Mouse (Mus musculus) MEL (cell line): Measurements from ENCODE around the gene Grhl3.
A peak's percentile ranks its signal among the peaks of the same experiment; 100 is the strongest.

Source experiments
- CTCF ChIP-seq, 3 experiments: IDR thresholded peaks in 2 of 3; conservative IDR thresholded peaks in 1 of 3; 2 replicates each; pipeline ENCODE4 v1.5.1; 2011 to 2012; ENCODE audit warnings: low read length in 3 of 3, low read depth in 2 of 3, mild to moderate bottlenecking in 2 of 3, improper control_type of control experiment in 1 of 3, inconsistent platforms in 1 of 3, mixed read lengths in 1 of 3, moderate library complexity in 1 of 3; ENCODE audit not compliant: control insufficient read depth in 1 of 3, insufficient read depth in 1 of 3, poor library complexity in 1 of 3, severe bottlenecking in 1 of 3
- GABPA ChIP-seq: IDR thresholded peaks from 2 replicates; pipeline ENCODE4 v1.6.1; 2012; ENCODE audit warnings: low read depth, mild to moderate bottlenecking, inconsistent platforms, low read length, improper control_type of control experiment, moderate library complexity
- HCFC1 ChIP-seq: IDR thresholded peaks from 2 replicates; pipeline ENCODE4 v1.6.1; 2012; ENCODE audit warnings: low read depth, mild to moderate bottlenecking, inconsistent platforms, low read length, improper control_type of control experiment, moderate library complexity
- MXI1 ChIP-seq: IDR thresholded peaks from 2 replicates; pipeline ENCODE4 v1.6.1; 2011; ENCODE audit warnings: mild to moderate bottlenecking, low read depth, low read length, improper control_type of control experiment
- POLR2A ChIP-seq, 2 experiments: IDR thresholded peaks; 2 replicates each; pipeline ENCODE4 v1.6.1; 2011 to 2012; ENCODE audit warnings: low read length in 2 of 2, mild to moderate bottlenecking in 2 of 2, control low read depth in 1 of 2, improper control_type of control experiment in 1 of 2, low read depth in 1 of 2, moderate library complexity in 1 of 2; ENCODE audit not compliant: control insufficient read depth in 1 of 2, insufficient read depth in 1 of 2, poor library complexity in 1 of 2

DNA sequence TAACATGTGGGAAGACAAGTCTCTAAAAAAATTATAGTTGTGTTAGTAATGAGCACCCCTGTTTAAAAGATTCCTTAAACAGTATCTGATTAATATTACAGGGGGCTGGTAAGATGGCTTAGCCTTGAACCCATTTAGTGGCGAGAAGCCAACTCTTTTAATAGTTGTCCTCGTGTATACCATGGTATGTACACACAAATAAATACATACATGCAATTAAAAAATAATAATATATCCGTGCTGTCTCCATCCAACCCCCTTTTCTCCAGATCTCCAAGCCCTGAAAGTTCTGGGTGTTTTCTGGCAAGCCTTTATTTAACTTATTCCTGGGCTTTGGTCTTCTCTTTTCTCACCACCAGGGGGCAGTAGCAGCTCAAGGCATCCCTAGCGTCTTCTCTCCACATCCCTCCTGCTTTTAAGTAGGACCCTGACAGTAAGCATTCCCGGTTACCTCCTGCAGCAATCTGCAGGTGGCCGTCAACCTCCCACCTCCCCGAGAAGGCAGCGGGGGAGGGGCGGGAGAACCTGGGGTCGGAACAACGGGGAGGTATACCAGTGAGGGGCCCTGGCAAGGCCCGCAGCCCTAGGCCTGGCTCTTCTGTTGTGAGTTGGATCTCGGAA, 64.9 kb downstream of the Grhl3 start:
- no peak for TF ChIP-seq GABPA
- no peak for TF ChIP-seq POLR2A (IDR thresholded peaks at IDR 0.05; ENCODE audit: control insufficient read depth in 1 of 2, insufficient read depth in 1 of 2, low read depth in 1 of 2, low read length in 2 of 2, poor library complexity in 1 of 2)
- TF ChIP-seq HCFC1, result no peak
- TF ChIP-seq CTCF (IDR thresholded peaks at IDR 0.05 in 2 of 3, conservative IDR thresholded peaks at IDR 0.05 in 1 of 3; ENCODE audit: control insufficient read depth in 1 of 3, insufficient read depth in 1 of 3, low read depth in 2 of 3, low read length in 3 of 3, poor library complexity in 1 of 3, severe bottlenecking in 1 of 3), result peak; percentile 74 to 91 (median 78)
- no peak for TF ChIP-seq MXI1
